Mouse (Mus musculus): ENCODE data around the gene Nupl1. TPM values are rescaled to one million over a fixed set of nuclear protein-coding genes. Genes with fewer than 3 reads are reported as not detected.

Nupl1 gene
- polyA plus RNA-seq, 1 experiment, result 0.13 TPM

DNA sequence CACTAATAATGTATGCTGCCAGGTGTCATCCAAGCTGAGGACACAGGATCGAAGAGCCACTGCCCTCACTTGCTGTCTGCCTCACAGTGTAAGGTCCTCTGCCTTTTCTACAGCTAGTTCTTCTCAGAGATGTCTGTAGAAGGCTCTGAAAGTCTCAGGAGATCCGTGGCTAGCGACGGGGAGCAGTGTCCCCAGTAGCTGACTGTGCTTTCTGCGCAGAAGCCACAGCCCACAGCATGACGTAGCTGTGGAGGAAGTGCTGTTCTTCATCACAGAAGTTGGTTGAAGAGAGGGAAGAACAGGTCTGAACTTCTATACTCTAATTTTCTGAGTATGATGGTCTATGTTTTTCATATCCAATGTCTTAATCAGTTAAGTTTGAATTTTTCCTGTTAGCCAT is 18.1 kb upstream of the Nupl1 start:
- no peak for TF ChIP-seq POLR2A (IDR thresholded peaks at IDR 0.05; ENCODE audit: extremely low read depth, insufficient read depth, low read length)
- TF ChIP-seq CTCF (IDR thresholded peaks at IDR 0.05; ENCODE audit: extremely low read depth, insufficient read depth, low read length), result no peak
- no peak overlapping the region for H3K27ac ChIP-seq (ENCODE audit: insufficient read depth, low read length)

DNA sequence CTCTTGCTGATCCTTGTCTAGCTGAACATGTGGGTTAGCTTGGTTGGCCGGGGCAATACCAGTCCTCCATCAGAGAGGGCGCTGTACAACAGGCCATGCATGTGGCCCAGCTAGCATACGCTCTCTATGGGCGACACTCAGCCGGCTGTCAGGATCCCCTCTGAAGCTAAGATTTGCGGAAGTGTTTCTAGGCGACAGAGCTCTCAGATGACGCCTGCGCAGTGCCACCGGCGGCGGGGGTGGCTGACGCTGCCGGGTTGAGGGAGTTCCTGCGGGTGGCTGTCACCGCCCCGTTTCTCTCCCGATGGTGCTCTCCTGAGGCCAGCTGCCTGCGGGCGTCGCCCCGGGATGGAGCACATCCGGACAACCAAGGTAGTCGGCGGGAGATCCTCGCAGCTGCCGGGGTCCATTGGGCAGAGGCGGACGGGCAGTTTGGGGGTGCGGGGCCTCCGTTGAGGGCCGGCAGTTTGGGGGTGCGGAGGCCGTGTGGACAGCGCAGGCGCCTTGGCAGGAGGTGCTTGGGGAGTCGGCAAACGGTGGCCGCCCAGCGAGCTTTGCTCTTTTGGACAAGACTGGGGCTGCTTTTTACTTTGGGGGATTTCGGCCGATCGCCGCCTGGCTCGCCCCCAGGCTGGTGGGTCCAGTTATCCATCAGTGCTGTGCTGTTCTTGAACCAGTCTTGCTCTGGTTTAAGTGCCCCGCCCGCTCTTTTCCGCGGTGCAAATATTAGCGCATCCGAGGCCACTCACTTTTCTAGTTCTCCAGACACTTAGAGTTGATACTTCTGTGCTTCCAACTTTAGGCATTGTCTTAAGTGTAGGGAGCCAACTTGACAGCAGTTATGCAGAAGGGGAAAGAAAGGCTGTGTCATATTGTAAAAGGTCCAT is 14.0 kb upstream of the Nupl1 start, which contains the start of gene Mtmr6:
Gene Mtmr6, plus strand, starts transcription at position 239 of the 887 bp plus-strand sequence.
- peaks cover 3% of the 10 kb centered on the region; the same call in 1 of the 2 replicates for H3K4me1 ChIP-seq (ENCODE audit: control insufficient read depth, insufficient read depth, low read length)
- H3K27ac ChIP-seq (ENCODE audit: insufficient read depth, low read length), result peak within 1 kb of the TSS; percentile 85
- TF ChIP-seq POLR2A (IDR thresholded peaks at IDR 0.05; ENCODE audit: extremely low read depth, insufficient read depth, low read length) (peak; percentile 84), CTCF (IDR thresholded peaks at IDR 0.05; ENCODE audit: extremely low read depth, insufficient read depth, low read length) (peak; percentile 96)
- H3K4me3 ChIP-seq (ENCODE audit: insufficient read depth, low read length), result peak within 1 kb of the TSS; percentile 59

More for the DNA sequence above, 18.1 kb upstream of the Nupl1 start:
- Histone ChIP-seq H3K4me3 (ENCODE audit: insufficient read depth, low read length) (no peak overlapping the region), H3K4me1 (ENCODE audit: control insufficient read depth, insufficient read depth, low read length) (peaks cover 5% of the 10 kb centered on the region)

GRCm38 (mm10) chr14:60262316-60262715 is 11.1 kb upstream of the Nupl1 start:
- TF ChIP-seq CTCF (IDR thresholded peaks at IDR 0.05; ENCODE audit: extremely low read depth, insufficient read depth, low read length) (no peak), POLR2A (IDR thresholded peaks at IDR 0.05; ENCODE audit: extremely low read depth, insufficient read depth, low read length) (no peak)
- Histone ChIP-seq H3K4me3 (ENCODE audit: insufficient read depth, low read length) (no peak overlapping the region), H3K4me1 (ENCODE audit: control insufficient read depth, insufficient read depth, low read length) (peaks cover 3% of the 10 kb centered on the region; the same call in 1 of the 2 replicates), H3K27ac (ENCODE audit: insufficient read depth, low read length) (no peak overlapping the region)

GRCm38 (mm10) chr14:60257851-60258250 is 6.6 kb upstream of the Nupl1 start:
- no peaks in the 10 kb centered on the region for H3K4me1 ChIP-seq (ENCODE audit: control insufficient read depth, insufficient read depth, low read length)
- TF ChIP-seq POLR2A (IDR thresholded peaks at IDR 0.05; ENCODE audit: extremely low read depth, insufficient read depth, low read length), result no peak
- TF ChIP-seq CTCF (IDR thresholded peaks at IDR 0.05; ENCODE audit: extremely low read depth, insufficient read depth, low read length), result no peak
- no peak overlapping the region for H3K4me3 ChIP-seq (ENCODE audit: insufficient read depth, low read length)
- H3K27ac ChIP-seq (ENCODE audit: insufficient read depth, low read length), result no peak overlapping the region

- Histone ChIP-seq H3K27ac (ENCODE audit: insufficient read depth, low read length) (no peak overlapping the region), H3K4me3 (ENCODE audit: insufficient read depth, low read length) (no peak overlapping the region), H3K4me1 (ENCODE audit: control insufficient read depth, insufficient read depth, low read length) (no peaks in the 10 kb centered on the region; the same call in 1 of the 2 replicates)
- no peak for TF ChIP-seq POLR2A (IDR thresholded peaks at IDR 0.05; ENCODE audit: extremely low read depth, insufficient read depth, low read length)
- no peak for TF ChIP-seq CTCF (IDR thresholded peaks at IDR 0.05; ENCODE audit: extremely low read depth, insufficient read depth, low read length)
Observed at GRCm38 (mm10) chr14:60257101-60257500, 5.9 kb upstream of the Nupl1 start.

DNA sequence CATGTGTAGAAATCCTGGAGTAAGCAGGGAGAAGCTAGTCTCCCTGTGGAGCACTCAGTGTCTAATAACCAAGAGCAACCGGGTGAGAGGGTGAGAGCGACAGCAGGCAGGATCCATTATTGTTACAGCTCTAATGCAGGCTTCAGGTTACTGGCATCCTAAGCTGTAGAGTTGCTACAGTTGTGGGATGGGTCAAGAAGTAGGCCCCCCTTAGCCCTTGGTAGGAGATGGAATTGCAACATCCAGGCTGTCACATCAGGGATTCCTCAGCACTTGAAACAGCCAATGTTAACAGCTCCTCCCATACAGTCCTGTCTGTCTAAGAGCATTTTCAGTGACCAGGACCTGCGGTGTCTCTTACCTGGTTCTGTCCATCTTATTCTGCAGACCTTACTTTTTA is 5.1 kb upstream of the Nupl1 start:
- TF ChIP-seq POLR2A (IDR thresholded peaks at IDR 0.05; ENCODE audit: extremely low read depth, insufficient read depth, low read length) (no peak), CTCF (IDR thresholded peaks at IDR 0.05; ENCODE audit: extremely low read depth, insufficient read depth, low read length) (no peak)
- Histone ChIP-seq H3K27ac (ENCODE audit: insufficient read depth, low read length) (no peak overlapping the region), H3K4me1 (ENCODE audit: control insufficient read depth, insufficient read depth, low read length) (no peaks in the 10 kb centered on the region; the same call in 1 of the 2 replicates), H3K4me3 (ENCODE audit: insufficient read depth, low read length) (no peak overlapping the region)

DNA sequence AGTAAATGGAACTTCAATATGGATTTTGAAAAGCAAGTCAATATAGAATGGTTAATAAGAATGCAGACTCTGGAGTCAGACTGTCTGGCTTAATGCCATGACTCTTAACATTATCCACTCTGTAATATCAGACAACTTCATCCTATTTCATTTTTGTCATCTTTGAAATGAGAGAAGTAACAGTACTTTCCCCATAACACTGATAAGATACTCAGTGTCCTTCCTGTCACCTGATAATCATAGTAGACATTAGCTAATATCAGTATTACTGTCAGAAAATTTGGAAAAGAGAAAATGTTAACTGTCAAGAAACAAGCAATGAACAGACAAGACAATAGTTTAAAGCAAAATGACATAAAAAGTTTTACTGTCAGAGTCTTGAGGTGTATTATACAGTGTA is 3.5 kb upstream of the Nupl1 start:
- no peaks in the 10 kb centered on the region; the same call in 1 of the 2 replicates for H3K4me1 ChIP-seq (ENCODE audit: control insufficient read depth, insufficient read depth, low read length)
- H3K4me3 ChIP-seq (ENCODE audit: insufficient read depth, low read length), result no peak overlapping the region
- no peak overlapping the region for H3K27ac ChIP-seq (ENCODE audit: insufficient read depth, low read length)
- TF ChIP-seq POLR2A (IDR thresholded peaks at IDR 0.05; ENCODE audit: extremely low read depth, insufficient read depth, low read length), result no peak

GRCm38 (mm10) chr14:60253466-60253865 is 2.2 kb upstream of the Nupl1 start:
- TF ChIP-seq POLR2A (IDR thresholded peaks at IDR 0.05; ENCODE audit: extremely low read depth, insufficient read depth, low read length) (no peak), CTCF (IDR thresholded peaks at IDR 0.05; ENCODE audit: extremely low read depth, insufficient read depth, low read length) (no peak)
- H3K27ac ChIP-seq (ENCODE audit: insufficient read depth, low read length), result no peak overlapping the region
- no peaks in the 10 kb centered on the region; the same call in 1 of the 2 replicates for H3K4me1 ChIP-seq (ENCODE audit: control insufficient read depth, insufficient read depth, low read length)
- no peak overlapping the region for H3K4me3 ChIP-seq (ENCODE audit: insufficient read depth, low read length)

GRCm38 (mm10) chr14:60252004-60253000 is 1.1 kb upstream of the Nupl1 start:
- H3K4me3 ChIP-seq (ENCODE audit: insufficient read depth, low read length), result peak overlapping the region; percentile 57
- H3K4me1 ChIP-seq (ENCODE audit: control insufficient read depth, insufficient read depth, low read length), result no peaks in the 10 kb centered on the region; the same call in 1 of the 2 replicates
- TF ChIP-seq POLR2A (IDR thresholded peaks at IDR 0.05; ENCODE audit: extremely low read depth, insufficient read depth, low read length) (no peak), CTCF (IDR thresholded peaks at IDR 0.05; ENCODE audit: extremely low read depth, insufficient read depth, low read length) (no peak)
- peak overlapping the region; percentile 13 for H3K27ac ChIP-seq (ENCODE audit: insufficient read depth, low read length)

Measured in cortical plate, adult 2 months (tissue).